ENCODE assay signal across 8 mouse cellular contexts in genomic region chr1:172562641-172563464, GRCm38 (mm10). TPM values are rescaled to one million over a fixed set of nuclear protein-coding genes. Genes with fewer than 3 reads are reported as not detected.
DNase-seq lines count a peak whose midpoint lies in the region; ATAC-seq and TF ChIP-seq lines count a peak whose summit lies in the region.

No protein-coding gene starts in this region.

- WGBS in cerebellum, adult 2 months: under 1% methylated on average over 66 of the region's 66 CpGs
- WGBS in hindbrain, embryonic 11.5 days: 3% methylated on average over 47 of the region's 66 CpGs
- under 1% methylated on average over 49 of the region's 66 CpGs for WGBS in lung, embryonic 16.5 days

- no peaks in the 10 kb centered on the region for H3K9me3 ChIP-seq in hindbrain, embryonic 11.5 days (ENCODE audit: control insufficient read depth, low read length)
- H3K9me3 ChIP-seq in lung, embryonic 16.5 days (ENCODE audit: control insufficient read depth, low read length): no peaks in the 10 kb centered on the region

- no peaks in the 10 kb centered on the region for H3K4me1 ChIP-seq in cerebellum, adult 2 months (ENCODE audit: control insufficient read depth, insufficient read depth, low read length)
- peaks cover 2% of the 10 kb centered on the region; the same call in 1 of the 2 replicates for H3K4me1 ChIP-seq in hindbrain, embryonic 11.5 days (replicated peaks; ENCODE audit: control insufficient read depth, insufficient read depth, low read length)
- H3K4me1 ChIP-seq in lung, embryonic 16.5 days (replicated peaks; ENCODE audit: control insufficient read depth, insufficient read depth, low read length): peaks cover 8% of the 10 kb centered on the region

- peak overlapping the region; percentile 74 for H3K9ac ChIP-seq in hindbrain, embryonic 11.5 days (ENCODE audit: low read depth, low read length)
- H3K9ac ChIP-seq in lung, embryonic 16.5 days (ENCODE audit: low read length): peak overlapping the region; percentile 73

- no peaks in the 10 kb centered on the region for H3K36me3 ChIP-seq in hindbrain, embryonic 11.5 days (ENCODE audit: control insufficient read depth, insufficient read depth, low read length)
- no peaks in the 10 kb centered on the region for H3K36me3 ChIP-seq in lung, embryonic 16.5 days (ENCODE audit: control insufficient read depth, insufficient read depth, low read length)

- DNase-seq in ES-CJ7 (ENCODE audit: low read depth, low spot score): peak; percentile 87
- DNase-seq in cerebellum, adult 2 months: peak; percentile 73 to 80
- peak; percentile 38 to 62 for DNase-seq in frontal cortex, postnatal 10 days (ENCODE audit: low spot score in 2 of 2)
- peak; percentile 85 for DNase-seq in hindbrain, embryonic 11.5 days (ENCODE audit: low spot score)
- DNase-seq in layer of hippocampus, postnatal 10 days (ENCODE audit: low spot score in 2 of 2): peak; percentile 70 to 76
- peak; percentile 85 for DNase-seq in ovary, adult 18-20 months (ENCODE audit: low spot score)
- peak; percentile 25 to 47 for DNase-seq in thymus, postnatal 10 days (ENCODE audit: low spot score in 2 of 2)

- peak; percentile 59 for TF ChIP-seq CTCF in cerebellum, adult 2 months (IDR thresholded peaks at IDR 0.05; ENCODE audit: borderline replicate concordance, insufficient read depth, low read depth, low read length)

- no peaks in the 10 kb centered on the region for H3K27me3 ChIP-seq in cerebellum, adult 2 months (ENCODE audit: control insufficient read depth, insufficient read depth, low read length)
- peaks cover 23% of the 10 kb centered on the region for H3K27me3 ChIP-seq in hindbrain, embryonic 11.5 days (ENCODE audit: control insufficient read depth, insufficient read depth, low read length)
- H3K27me3 ChIP-seq in lung, embryonic 16.5 days (ENCODE audit: control insufficient read depth, insufficient read depth, low read depth, low read length): peaks cover 24% of the 10 kb centered on the region

- peak; percentile 90 for ATAC-seq in hindbrain, embryonic 11.5 days (ENCODE audit: low FRiP score)
- peak; percentile 90 for ATAC-seq in lung, embryonic 16.5 days (ENCODE audit: low read depth)

- peak overlapping the region; percentile 57 for H3K4me3 ChIP-seq in cerebellum, adult 2 months (replicated peaks; ENCODE audit: insufficient read depth, low read depth, low read length)
- peak overlapping the region; percentile 69 for H3K4me3 ChIP-seq in hindbrain, embryonic 11.5 days (ENCODE audit: low read depth, low read length)
- peak overlapping the region; percentile 63 for H3K4me3 ChIP-seq in lung, embryonic 16.5 days (ENCODE audit: low read length)

- H3K4me2 ChIP-seq in hindbrain, embryonic 11.5 days (replicated peaks; ENCODE audit: low read depth, low read length): peak overlapping the region; percentile 93
- H3K4me2 ChIP-seq in lung, embryonic 16.5 days (ENCODE audit: low read depth, low read length): peak overlapping the region; percentile 99

- TF ChIP-seq POLR2A in cerebellum, adult 2 months (IDR thresholded peaks at IDR 0.05; ENCODE audit: borderline replicate concordance, insufficient read depth, low read length): no peak

- H3K27ac ChIP-seq in cerebellum, adult 2 months (ENCODE audit: insufficient read depth, low read length): no peak overlapping the region
- H3K27ac ChIP-seq in hindbrain, embryonic 11.5 days (ENCODE audit: low read depth, low read length): no peak overlapping the region
- no peak overlapping the region; the same call in 1 of the 2 replicates for H3K27ac ChIP-seq in lung, embryonic 16.5 days (ENCODE audit: low read length)

RNA-seq across cellular contexts. Expression of gene Vsig8, which starts 7.1 kb away (rescaled TPM):
- polyA plus RNA-seq in cerebellum, adult 2 months (2012; rRNA removed): 0.46 and 0.65 TPM in 2 replicates
- polyA plus RNA-seq in hindbrain, embryonic 11.5 days (2014; fragmentation: Nextera tagmentation; extraction: Ambion mirVana): not detected in 2 replicates
- under 1 TPM; 0.51 to 0.85 TPM for total RNA-seq in layer of hippocampus, postnatal 10 days (2021)
- 0.11 and 0.34 TPM in 2 replicates for polyA plus RNA-seq in lung, embryonic 16.5 days (2015; fragmentation: Nextera tagmentation; extraction: Ambion mirVana)

RNA-seq across cellular contexts. Expression of gene Slamf8, which starts 27.5 kb away (rescaled TPM):
- 0.07 and 0.10 TPM in 2 replicates for polyA plus RNA-seq in cerebellum, adult 2 months (2012; rRNA removed)
- not detected in 2 replicates for polyA plus RNA-seq in hindbrain, embryonic 11.5 days (2014; fragmentation: Nextera tagmentation; extraction: Ambion mirVana)
- total RNA-seq in layer of hippocampus, postnatal 10 days (2021): not detected
- 0.21 TPM in 1 of 2 replicates, not detected in the other for polyA plus RNA-seq in lung, embryonic 16.5 days (2015; fragmentation: Nextera tagmentation; extraction: Ambion mirVana)

RNA-seq across cellular contexts. Expression of gene Fcrl6, which starts 39.5 kb away (rescaled TPM):
- polyA plus RNA-seq in cerebellum, adult 2 months (2012; rRNA removed): 0.10 TPM in 1 of 2 replicates, not detected in the other
- polyA plus RNA-seq in hindbrain, embryonic 11.5 days (2014; fragmentation: Nextera tagmentation; extraction: Ambion mirVana): 0.22 and 0.35 TPM in 2 replicates
- total RNA-seq in layer of hippocampus, postnatal 10 days (2021): under 1 TPM in 1 of 2 experiments, not detected in 1; 0.25 TPM
- polyA plus RNA-seq in lung, embryonic 16.5 days (2015; fragmentation: Nextera tagmentation; extraction: Ambion mirVana): not detected in 2 replicates

RNA-seq across cellular contexts. Expression of gene Cfap45, which starts 42.3 kb away (rescaled TPM):
- 1.00 and 1.0 TPM in 2 replicates for polyA plus RNA-seq in cerebellum, adult 2 months (2012; rRNA removed)
- polyA plus RNA-seq in hindbrain, embryonic 11.5 days (2014; fragmentation: Nextera tagmentation; extraction: Ambion mirVana): 3.7 and 4.8 TPM in 2 replicates
- total RNA-seq in layer of hippocampus, postnatal 10 days (2021): 1 to 10 TPM; 3.3 to 4.9 TPM
- 15.4 and 19.2 TPM in 2 replicates for polyA plus RNA-seq in lung, embryonic 16.5 days (2015; fragmentation: Nextera tagmentation; extraction: Ambion mirVana)

Comparison
In these comparisons a context has a peak if more than half of its experiments do, and no peak if none do; other contexts are left out.
1. DNase-seq: peak in every context shown above with its lines; median percentile 87 in ES-CJ7; 85 in hindbrain, embryonic 11.5 days; 85 in ovary, adult 18-20 months; 76 in cerebellum, adult 2 months; 73 in layer of hippocampus, postnatal 10 days; 50 in frontal cortex, postnatal 10 days; 36 in thymus, postnatal 10 days.